Mouse (Mus musculus) spleen, postnatal 4 days (tissue): ENCODE results near the gene Dapl1.

Experiments
- DNase-seq, 2 experiments: peaks; one replicate each; pipeline ENCODE4 v3.0.0; 2022; ENCODE audit warnings: low spot score in 2 of 2

The Dapl1 gene

GRCm38 (mm10) chr2:59471051-59471948 lies 13.2 kb upstream of the Dapl1 start:
- DNase-seq = no peak

DNA sequence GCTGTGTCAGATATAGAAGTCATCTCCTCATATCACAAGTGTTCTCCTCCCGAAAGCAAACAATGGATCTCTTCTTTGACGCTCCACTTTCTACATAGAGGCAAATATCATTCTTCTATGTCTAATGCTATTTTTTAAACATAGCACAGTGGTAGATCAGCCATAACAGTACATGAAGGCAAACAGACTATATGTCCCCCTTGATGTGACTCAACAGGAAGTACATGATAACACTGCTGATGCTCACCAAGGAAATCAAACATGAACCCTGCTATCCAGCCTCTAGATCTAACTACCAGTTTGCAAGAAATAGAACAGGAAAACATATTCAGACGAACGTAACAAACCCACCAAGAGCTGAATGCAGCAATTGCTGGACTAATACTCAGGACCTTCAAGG lies 10.1 kb upstream of the Dapl1 start:
- no peak for DNase-seq

- DNase-seq = no peak
Observed at GRCm38 (mm10) chr2:59485080-59485479, 627 bp downstream of the Dapl1 start.

GRCm38 (mm10) chr2:59485657-59486056 lies 1.2 kb downstream of the Dapl1 start:
- no peak for DNase-seq

GRCm38 (mm10) chr2:59486196-59486845 lies 1.9 kb downstream of the Dapl1 start:
- DNase-seq = no peak

DNA sequence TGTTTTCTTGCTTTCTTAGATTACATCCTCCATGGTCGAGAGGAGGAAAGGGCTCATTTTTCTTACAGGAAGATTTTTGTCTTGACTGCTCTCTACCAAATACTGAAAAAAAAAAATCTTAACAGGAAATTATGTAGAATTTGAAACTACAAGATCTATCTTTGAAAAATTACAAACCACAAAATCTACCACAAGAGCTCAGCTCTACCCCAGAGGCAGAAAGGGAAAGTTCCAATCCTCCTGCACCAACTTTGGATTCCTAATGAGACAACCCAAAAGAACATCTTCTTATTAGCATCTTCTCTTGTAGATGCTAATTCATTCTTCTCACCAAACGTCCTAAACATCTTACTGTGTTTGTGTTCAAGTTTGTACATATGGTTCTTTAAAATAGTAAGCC lies 3.8 kb downstream of the Dapl1 start:
- DNase-seq = no peak

DNA sequence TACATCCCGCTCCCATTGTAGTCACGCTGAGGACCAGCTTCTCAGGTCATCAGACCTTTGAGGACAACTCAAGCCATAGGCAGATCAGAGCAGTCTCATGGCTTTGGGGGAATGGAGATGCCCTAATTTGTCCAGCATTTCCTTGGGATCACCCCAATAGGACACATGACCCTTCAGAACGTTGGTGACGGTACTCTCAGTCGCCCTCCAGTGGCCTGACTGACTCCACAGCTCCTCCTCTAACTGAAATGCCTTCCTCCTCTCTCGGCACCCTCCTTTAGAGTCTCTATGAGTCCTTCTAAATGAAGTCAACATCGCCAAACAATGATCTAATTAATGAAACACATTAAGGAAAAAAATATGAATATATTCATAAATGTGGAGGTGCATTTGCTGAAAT lies 5.9 kb downstream of the Dapl1 start:
- DNase-seq = no peak

- no peak for DNase-seq
Observed at GRCm38 (mm10) chr2:59493445-59494085, 9.1 kb downstream of the Dapl1 start.

DNA sequence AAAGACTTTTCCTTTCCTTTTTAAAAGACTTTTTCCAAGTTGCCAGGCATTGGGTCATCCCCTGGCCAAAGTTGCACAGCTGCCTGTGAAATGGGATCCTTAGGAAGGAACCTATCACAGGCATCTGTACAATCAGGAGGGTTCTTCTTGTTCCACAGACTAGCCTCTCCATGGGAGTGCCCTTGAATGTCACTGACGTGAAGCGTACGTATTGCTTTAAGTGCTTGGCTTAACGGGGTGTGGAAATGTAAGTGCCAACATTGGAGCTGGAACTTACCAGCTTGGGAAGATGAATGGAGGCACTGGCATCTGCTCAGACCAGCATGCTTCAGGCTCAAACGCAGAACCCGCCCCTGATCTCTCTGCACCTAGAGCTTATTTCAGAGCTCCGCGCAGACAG lies 14.7 kb downstream of the Dapl1 start:
- DNase-seq = no peak

GRCm38 (mm10) chr2:59499717-59500116 lies 15.3 kb downstream of the Dapl1 start:
- no peak for DNase-seq

GRCm38 (mm10) chr2:59509061-59509460 lies 24.6 kb downstream of the Dapl1 start:
- no peak for DNase-seq

GRCm38 (mm10) chr2:59510416-59510815 lies 26.0 kb downstream of the Dapl1 start:
- DNase-seq = no peak

- DNase-seq = no peak
Observed at GRCm38 (mm10) chr2:59510882-59511281, 26.4 kb downstream of the Dapl1 start.

GRCm38 (mm10) chr2:59520663-59521062 lies 36.2 kb downstream of the Dapl1 start:
- DNase-seq = no peak

GRCm38 (mm10) chr2:59522079-59522684 lies 37.7 kb downstream of the Dapl1 start:
- peak; percentile 45 to 77 for DNase-seq

- no peak for DNase-seq
Observed at GRCm38 (mm10) chr2:59523526-59523925, 39.1 kb downstream of the Dapl1 start.

- DNase-seq = no peak
Observed at GRCm38 (mm10) chr2:59526893-59527292, 42.4 kb downstream of the Dapl1 start.

DNA sequence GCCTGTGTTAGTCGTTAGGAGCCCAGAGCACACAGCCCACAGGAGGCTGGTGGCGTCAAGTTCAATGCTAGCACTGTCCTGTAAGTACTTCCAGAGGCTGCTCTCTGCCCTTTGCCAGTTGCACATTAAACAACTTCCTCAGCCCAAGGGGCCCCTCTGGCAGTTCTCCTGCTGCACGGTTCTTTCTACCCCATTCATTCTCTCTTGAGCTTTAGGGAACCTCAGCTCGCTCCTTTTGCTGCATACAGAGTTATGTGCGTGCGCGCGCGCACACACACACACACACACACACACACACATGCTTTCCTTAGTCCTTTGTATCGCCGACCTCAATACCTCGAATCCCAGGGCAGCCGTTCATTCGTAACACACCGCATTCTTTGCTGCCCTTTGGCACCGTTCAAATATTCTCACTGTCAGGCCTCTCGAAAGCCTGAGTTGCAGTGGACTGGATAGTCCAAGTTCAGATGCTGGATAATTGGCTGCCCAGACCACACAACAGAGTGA lies 45.2 kb downstream of the Dapl1 start:
- DNase-seq = no peak

DNA sequence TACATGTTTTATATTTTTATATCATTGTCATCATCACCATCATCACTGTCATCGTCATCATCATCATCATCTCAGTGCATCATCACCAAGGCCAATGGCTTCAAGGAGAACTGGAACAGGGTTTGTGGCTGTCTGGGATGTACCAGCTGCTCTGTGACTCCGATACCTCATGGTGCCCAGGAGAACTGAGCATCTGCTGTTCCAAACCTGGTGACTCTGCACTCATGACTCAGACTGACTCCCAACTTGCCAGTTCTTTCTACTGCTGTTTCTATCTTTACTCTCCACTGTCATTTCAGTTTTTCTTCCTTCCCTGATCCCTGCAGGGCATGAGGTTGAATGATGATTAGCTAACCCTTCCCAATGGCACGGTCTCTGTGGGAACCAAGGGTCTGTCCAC lies 46.4 kb downstream of the Dapl1 start:
- no peak for DNase-seq

DNA sequence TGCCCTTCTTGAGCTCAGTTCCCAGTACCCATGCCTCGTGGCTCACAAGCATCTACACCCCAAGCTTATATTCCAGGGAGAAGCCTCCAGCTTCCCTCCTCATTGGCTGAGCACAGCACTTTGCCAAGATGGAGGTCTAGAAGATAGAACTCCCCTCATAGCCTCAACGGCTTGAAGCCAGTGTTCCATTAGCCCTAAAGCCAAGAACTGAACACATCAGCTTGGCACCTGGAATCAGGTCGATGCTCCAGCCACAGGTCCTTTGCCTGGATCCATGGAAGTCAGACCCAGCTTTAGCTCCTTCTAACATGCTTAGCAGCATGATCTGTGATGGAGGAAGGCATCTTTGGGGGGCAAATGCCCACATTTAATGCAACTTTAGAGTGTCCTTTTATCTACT lies 48.5 kb downstream of the Dapl1 start:
- DNase-seq = no peak

DNA sequence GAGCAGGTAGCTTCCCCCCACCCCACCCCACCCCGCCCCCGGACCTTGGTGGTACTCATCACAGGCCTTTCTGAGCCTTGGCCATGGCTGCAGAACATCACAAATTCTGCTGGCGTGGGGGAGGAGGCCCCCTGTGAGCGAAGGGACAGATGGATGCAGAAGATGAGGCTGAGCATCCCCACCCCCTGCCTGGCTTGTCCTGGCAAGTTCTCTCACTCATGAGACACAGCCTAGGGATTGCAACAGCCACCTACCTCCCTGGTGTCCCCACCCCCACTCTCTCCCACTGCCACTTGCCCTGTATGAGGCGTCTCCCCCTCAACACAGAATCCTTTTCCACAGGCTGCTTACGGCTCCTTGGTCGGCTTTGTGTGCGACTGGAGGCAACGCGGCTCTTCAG lies 49.1 kb downstream of the Dapl1 start:
- DNase-seq = no peak
